In the genomic region with DNA sequence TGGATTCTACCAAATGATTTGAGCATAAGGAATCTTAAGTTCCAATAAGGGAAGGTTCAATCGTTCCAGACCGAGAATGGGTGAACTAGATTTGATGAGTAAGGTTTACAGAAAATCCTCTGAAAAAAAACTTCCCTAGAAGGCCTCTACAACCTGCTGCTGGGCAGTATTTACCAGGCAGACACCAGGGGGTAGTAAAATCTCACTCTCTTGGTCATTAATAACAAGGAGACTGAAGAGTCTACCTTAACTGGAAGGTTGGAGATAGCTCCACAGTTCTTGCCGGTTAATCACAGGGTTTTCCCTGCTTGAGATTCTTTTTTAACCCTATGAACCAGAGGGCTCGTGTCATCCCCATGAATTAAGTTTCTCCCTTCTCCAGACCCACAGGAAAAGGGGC, we compare ENCODE assay signal across 13 mouse cellular contexts. TPM values are rescaled to one million over a fixed set of nuclear protein-coding genes. Genes with fewer than 3 reads are reported as not detected.
DNase-seq lines count a peak whose midpoint lies in the region; ATAC-seq and TF ChIP-seq lines count a peak whose summit lies in the region.
"Had no signal": no experiment of that assay in that cellular context is flagged by ENCODE, and none has a peak within 500 bp of the region (broad histone marks: within the 10 kb centered on the region; RNA-seq: fewer than 3 reads in every experiment).

No protein-coding gene starts in this region.

- no peaks in the 10 kb centered on the region; the same call in 1 of the 2 replicates for H3K27me3 ChIP-seq in heart, embryonic 13.5 days (replicated peaks)
- H3K27me3 ChIP-seq in lung, embryonic 16.5 days (ENCODE audit: control insufficient read depth, insufficient read depth, low read depth, low read length) = no peaks in the 10 kb centered on the region
- H3K27me3 ChIP-seq in hindbrain, embryonic 16.5 days (replicated peaks; ENCODE audit: control insufficient read depth, insufficient read depth, low read length) = no peaks in the 10 kb centered on the region
- no peaks in the 10 kb centered on the region for H3K27me3 ChIP-seq in neural tube, embryonic 13.5 days

- ATAC-seq in heart, embryonic 13.5 days (ENCODE audit: extremely low read depth, insufficient number of reproducible peaks, low FRiP score, low TSS enrichment) = no peak
- no peak for ATAC-seq in lung, embryonic 16.5 days (ENCODE audit: low read depth)
- ATAC-seq in hindbrain, embryonic 16.5 days = no peak
- no peak for ATAC-seq in neural tube, embryonic 13.5 days (ENCODE audit: low read depth)
- ATAC-seq in megakaryocyte-erythroid progenitor cell, adult 5-6 weeks (replicated peaks; ENCODE audit: low FRiP score, low TSS enrichment, poor library complexity, severe bottlenecking) = no peak

- peaks cover 34% of the 10 kb centered on the region for H3K4me1 ChIP-seq in heart, embryonic 13.5 days
- H3K4me1 ChIP-seq in lung, embryonic 16.5 days (replicated peaks; ENCODE audit: control insufficient read depth, insufficient read depth, low read length) = peaks cover 20% of the 10 kb centered on the region; the same call in 1 of the 2 replicates
- H3K4me1 ChIP-seq in lung, adult 2 months (ENCODE audit: control insufficient read depth, insufficient read depth, low read length) = peaks cover 6% of the 10 kb centered on the region; the same call in 1 of the 2 replicates
- peaks cover 22% of the 10 kb centered on the region for H3K4me1 ChIP-seq in hindbrain, embryonic 16.5 days (ENCODE audit: control insufficient read depth, insufficient read depth, low read depth, low read length)
- peaks cover 37% of the 10 kb centered on the region for H3K4me1 ChIP-seq in neural tube, embryonic 13.5 days (replicated peaks)

- peak overlapping the region; percentile 86; the same call in 1 of the 2 replicates for H3K9ac ChIP-seq in heart, embryonic 13.5 days
- H3K9ac ChIP-seq in lung, embryonic 16.5 days (ENCODE audit: low read length) = 0 out of 2 replicates have a peak overlapping the region, but pooled peaks have one; percentile 87
- no peak overlapping the region for H3K9ac ChIP-seq in hindbrain, embryonic 16.5 days (ENCODE audit: low read depth, low read length)
- no peak overlapping the region for H3K9ac ChIP-seq in neural tube, embryonic 13.5 days

- no peak for DNase-seq in heart, postnatal 4 days
- no peak for DNase-seq in lung, adult 2 months
- no peak for DNase-seq in adrenal gland, adult 18-20 months (ENCODE audit: low spot score in 2 of 2)
- DNase-seq: adrenal gland, postnatal 14 days; cerebellum, postnatal 10 days; right cerebral cortex, postnatal 4 days; thymus, postnatal 25 days had no signal

- no peak overlapping the region; the same call in 1 of the 2 replicates for H3K4me3 ChIP-seq in heart, embryonic 13.5 days
- no peak overlapping the region for H3K4me3 ChIP-seq in lung, embryonic 16.5 days (ENCODE audit: low read length)
- no peak overlapping the region for H3K4me3 ChIP-seq in lung, adult 2 months (replicated peaks; ENCODE audit: extremely low read depth, low read depth, low read length)
- no peak overlapping the region for H3K4me3 ChIP-seq in hindbrain, embryonic 16.5 days (ENCODE audit: low read length)
- H3K4me3 ChIP-seq in neural tube, embryonic 13.5 days = no peak overlapping the region

- H3K27ac ChIP-seq in heart, embryonic 13.5 days (replicated peaks) = no peak overlapping the region
- H3K27ac ChIP-seq in lung, embryonic 16.5 days (ENCODE audit: low read length) = no peak overlapping the region
- no peak overlapping the region for H3K27ac ChIP-seq in hindbrain, embryonic 16.5 days (ENCODE audit: low read depth, low read length)
- H3K27ac ChIP-seq in neural tube, embryonic 13.5 days (replicated peaks) = no peak overlapping the region

- WGBS in heart, embryonic 13.5 days = 59% methylated on average over 4 of the region's 4 CpGs
- 64% methylated on average over 4 of the region's 4 CpGs for WGBS in lung, embryonic 16.5 days
- 60% methylated on average over 4 of the region's 4 CpGs for WGBS in lung, adult 2 months
- 58% methylated on average over 4 of the region's 4 CpGs for WGBS in hindbrain, embryonic 16.5 days
- 58% methylated on average over 4 of the region's 4 CpGs for WGBS in neural tube, embryonic 13.5 days

- no peak for TF ChIP-seq CTCF in lung, adult 2 months (IDR thresholded peaks at IDR 0.05; ENCODE audit: insufficient read depth, low read length)

- TF ChIP-seq POLR2A in lung, adult 2 months (IDR thresholded peaks at IDR 0.05; ENCODE audit: borderline replicate concordance, extremely low read depth, low read depth, low read length) = no peak

- peaks cover 13% of the 10 kb centered on the region for H3K36me3 ChIP-seq in heart, embryonic 13.5 days
- H3K36me3 ChIP-seq in lung, embryonic 16.5 days (ENCODE audit: control insufficient read depth, insufficient read depth, low read length) = peaks cover 10% of the 10 kb centered on the region; the same call in 1 of the 2 replicates
- H3K36me3 ChIP-seq in hindbrain, embryonic 16.5 days (ENCODE audit: control insufficient read depth, insufficient read depth, low read length) = peaks cover 4% of the 10 kb centered on the region; the same call in 1 of the 2 replicates
- H3K36me3 ChIP-seq in neural tube, embryonic 13.5 days = peaks cover 10% of the 10 kb centered on the region

- H3K4me2 ChIP-seq in heart, embryonic 13.5 days = peak overlapping the region; percentile 92
- H3K4me2 ChIP-seq in lung, embryonic 16.5 days (ENCODE audit: low read depth, low read length) = no peak overlapping the region
- peak overlapping the region; percentile 89 for H3K4me2 ChIP-seq in hindbrain, embryonic 16.5 days (ENCODE audit: low read length)
- H3K4me2 ChIP-seq in neural tube, embryonic 13.5 days = peak overlapping the region; percentile 82

- H3K9me3 ChIP-seq in heart, embryonic 13.5 days = no peaks in the 10 kb centered on the region
- H3K9me3 ChIP-seq in lung, embryonic 16.5 days (ENCODE audit: control insufficient read depth, low read length) = no peaks in the 10 kb centered on the region
- no peaks in the 10 kb centered on the region for H3K9me3 ChIP-seq in hindbrain, embryonic 16.5 days (ENCODE audit: control insufficient read depth, low read length)
- H3K9me3 ChIP-seq in neural tube, embryonic 13.5 days = no peaks in the 10 kb centered on the region

RNA-seq across cellular contexts. Expression of gene Arhgef40, which starts 1.3 kb away (rescaled TPM):
- polyA plus RNA-seq in heart, embryonic 13.5 days (2015; fragmentation: Nextera tagmentation; extraction: Ambion mirVana) = 63.9 and 69.5 TPM in 2 replicates
- 10 to 100 TPM; 64.6 to 65.6 TPM for total RNA-seq in heart, postnatal 4 days (2021)
- polyA plus RNA-seq in lung, embryonic 16.5 days (2015; fragmentation: Nextera tagmentation; extraction: Ambion mirVana) = 95.0 and 98.4 TPM in 2 replicates
- polyA plus RNA-seq in lung, adult 2 months (2012; rRNA removed) = 70.0 and 72.8 TPM in 2 replicates
- 63.4 and 74.4 TPM in 2 replicates for polyA plus RNA-seq in hindbrain, embryonic 16.5 days (2015; fragmentation: Nextera tagmentation; extraction: Ambion mirVana)
- polyA plus RNA-seq in neural tube, embryonic 13.5 days (2015; fragmentation: Nextera tagmentation; extraction: Ambion mirVana) = 69.0 and 72.9 TPM in 2 replicates
- total RNA-seq in megakaryocyte-erythroid progenitor cell, adult 5-6 weeks (2014; fragmentation: Nextera tagmentation) = 25.4 and 35.5 TPM in 2 replicates
- total RNA-seq in megakaryocyte-erythroid progenitor cell, adult 5-6 weeks (2017) = 5.1 and 39.4 TPM in 2 replicates
- 10 to 100 TPM; 37.8 to 39.7 TPM for total RNA-seq in adrenal gland, adult 18-20 months (2021)

RNA-seq across cellular contexts. Expression of gene Tmem253, which starts 32.2 kb away (rescaled TPM):
- 0.43 and 1.1 TPM in 2 replicates for polyA plus RNA-seq in heart, embryonic 13.5 days (2015; fragmentation: Nextera tagmentation; extraction: Ambion mirVana)
- total RNA-seq in heart, postnatal 4 days (2021) = 1 to 10 TPM; 1.4 to 1.8 TPM
- polyA plus RNA-seq in lung, embryonic 16.5 days (2015; fragmentation: Nextera tagmentation; extraction: Ambion mirVana) = 0.21 and 0.34 TPM in 2 replicates
- polyA plus RNA-seq in lung, adult 2 months (2012; rRNA removed) = 0.58 and 0.69 TPM in 2 replicates
- polyA plus RNA-seq in hindbrain, embryonic 16.5 days (2015; fragmentation: Nextera tagmentation; extraction: Ambion mirVana) = 0.39 and 0.51 TPM in 2 replicates
- polyA plus RNA-seq in neural tube, embryonic 13.5 days (2015; fragmentation: Nextera tagmentation; extraction: Ambion mirVana) = not detected in 2 replicates
- not detected in 2 replicates for total RNA-seq in megakaryocyte-erythroid progenitor cell, adult 5-6 weeks (2014; fragmentation: Nextera tagmentation)
- not detected in 2 replicates for total RNA-seq in megakaryocyte-erythroid progenitor cell, adult 5-6 weeks (2017)
- total RNA-seq in adrenal gland, adult 18-20 months (2021) = 1 to 10 TPM; 2.1 to 2.3 TPM
- total RNA-seq: hematopoietic stem cell, adult 5-6 weeks had no signal

RNA-seq across cellular contexts. Expression of gene Zfp219, which starts 37.3 kb away (rescaled TPM):
- 14.5 and 15.6 TPM in 2 replicates for polyA plus RNA-seq in heart, embryonic 13.5 days (2015; fragmentation: Nextera tagmentation; extraction: Ambion mirVana)
- 10 to 100 TPM; 37.5 to 42.0 TPM for total RNA-seq in heart, postnatal 4 days (2021)
- polyA plus RNA-seq in lung, embryonic 16.5 days (2015; fragmentation: Nextera tagmentation; extraction: Ambion mirVana) = 20.1 and 20.8 TPM in 2 replicates
- polyA plus RNA-seq in lung, adult 2 months (2012; rRNA removed) = 84.8 and 87.6 TPM in 2 replicates
- 23.7 and 28.0 TPM in 2 replicates for polyA plus RNA-seq in hindbrain, embryonic 16.5 days (2015; fragmentation: Nextera tagmentation; extraction: Ambion mirVana)
- 32.3 and 32.5 TPM in 2 replicates for polyA plus RNA-seq in neural tube, embryonic 13.5 days (2015; fragmentation: Nextera tagmentation; extraction: Ambion mirVana)
- total RNA-seq in megakaryocyte-erythroid progenitor cell, adult 5-6 weeks (2014; fragmentation: Nextera tagmentation) = 8.6 and 15.1 TPM in 2 replicates
- total RNA-seq in megakaryocyte-erythroid progenitor cell, adult 5-6 weeks (2017) = 4.8 and 30.1 TPM in 2 replicates
- total RNA-seq in adrenal gland, adult 18-20 months (2021) = 10 to 100 TPM; 53.9 to 61.2 TPM

RNA-seq across cellular contexts. Expression of gene Olfr221, which starts 59.0 kb away (rescaled TPM):
- not detected in 2 replicates for polyA plus RNA-seq in heart, embryonic 13.5 days (2015; fragmentation: Nextera tagmentation; extraction: Ambion mirVana)
- total RNA-seq in heart, postnatal 4 days (2021) = not detected
- not detected in 2 replicates for polyA plus RNA-seq in lung, embryonic 16.5 days (2015; fragmentation: Nextera tagmentation; extraction: Ambion mirVana)
- not detected in 2 replicates for polyA plus RNA-seq in lung, adult 2 months (2012; rRNA removed)
- polyA plus RNA-seq in hindbrain, embryonic 16.5 days (2015; fragmentation: Nextera tagmentation; extraction: Ambion mirVana) = not detected in 2 replicates
- polyA plus RNA-seq in neural tube, embryonic 13.5 days (2015; fragmentation: Nextera tagmentation; extraction: Ambion mirVana) = not detected in 2 replicates
- total RNA-seq in megakaryocyte-erythroid progenitor cell, adult 5-6 weeks (2014; fragmentation: Nextera tagmentation) = not detected in 2 replicates
- total RNA-seq in megakaryocyte-erythroid progenitor cell, adult 5-6 weeks (2017) = not detected in 2 replicates
- not detected for total RNA-seq in adrenal gland, adult 18-20 months (2021)
- total RNA-seq: adrenal gland, postnatal 14 days; hematopoietic stem cell, adult 5-6 weeks had no signal

Comparison
In these comparisons a context has a peak if more than half of its experiments do, and no peak if none do; other contexts are left out.
1. H3K9ac ChIP-seq: peak in heart, embryonic 13.5 days (single experiment) and lung, embryonic 16.5 days (single experiment); none in hindbrain, embryonic 16.5 days (single experiment) and neural tube, embryonic 13.5 days (single experiment).